Mouse (Mus musculus) CH12.LX (cell line): ENCODE measurements around the gene Galnt9. TPM values are rescaled to one million over a fixed set of nuclear protein-coding genes. Genes with fewer than 3 reads are reported as not detected.

Experiments used
- DNase-seq: peaks from one replicate; pipeline ENCODE4 v3.0.0-alpha.2; 2013; ENCODE audit errors: extremely low read depth
- H3K27ac ChIP-seq: 2 replicates; pipeline ENCODE4 v1.5.1; 2012; ENCODE audit warnings: low read depth, mild to moderate bottlenecking, control low read depth, moderate library complexity; ENCODE audit not compliant: insufficient read depth
- H3K27me3 ChIP-seq: replicated peaks from 2 replicates; pipeline ENCODE3; 2012; ENCODE audit warnings: inconsistent platforms
- H3K36me3 ChIP-seq, 2 experiments: replicated peaks in 1 of 2; 2 replicates each; pipeline versions ENCODE3 to v1.6.1; 2012; ENCODE audit warnings: inconsistent platforms in 1 of 2, low read length in 1 of 2, mild to moderate bottlenecking in 1 of 2, mixed read lengths in 1 of 2, moderate library complexity in 1 of 2; ENCODE audit not compliant: control insufficient read depth in 1 of 2, insufficient read depth in 1 of 2
- H3K4me1 ChIP-seq, 2 experiments: 2 replicates each; pipeline ENCODE4 v1.6.1; 2012; ENCODE audit warnings: inconsistent platforms in 1 of 2, moderate library complexity in 1 of 2; ENCODE audit not compliant: insufficient read depth in 2 of 2, control insufficient read depth in 1 of 2
- H3K4me2 ChIP-seq: 2 replicates; pipeline ENCODE4 v1.6.1; 2012; ENCODE audit warnings: low read depth, mild to moderate bottlenecking, control low read depth; ENCODE audit not compliant: poor library complexity, insufficient read depth, severe bottlenecking
- H3K4me3 ChIP-seq, 3 experiments: fragments of 150-350 bp in 1 of 3; sonication (generic) in 1 of 3; replicated peaks in 1 of 3; 2 replicates each; pipeline versions ENCODE3 to v1.5.1; 2011 to 2012; ENCODE audit warnings: low read depth in 2 of 3, low read length in 2 of 3, mild to moderate bottlenecking in 2 of 3, moderate library complexity in 2 of 3, control low read depth in 1 of 3, improper control_type of control experiment in 1 of 3, inconsistent platforms in 1 of 3, mixed read lengths in 1 of 3; ENCODE audit not compliant: poor library complexity in 1 of 3
- H3K79me2 ChIP-seq: replicated peaks from 2 replicates; pipeline ENCODE4 v1.6.1; 2012; ENCODE audit warnings: mild to moderate bottlenecking, moderate library complexity; ENCODE audit not compliant: control insufficient read depth, poor library complexity, insufficient read depth, severe bottlenecking; ENCODE audit errors: extremely low read depth
- H3K9ac ChIP-seq: 2 replicates; pipeline ENCODE4 v1.6.1; 2012; ENCODE audit warnings: low read depth, mild to moderate bottlenecking, control low read depth, moderate library complexity; ENCODE audit not compliant: insufficient read depth
- H3K9me3 ChIP-seq: replicated peaks from 2 replicates; pipeline ENCODE3; 2012; ENCODE audit warnings: low read length, inconsistent platforms, mixed read lengths
- BHLHE40 ChIP-seq: IDR thresholded peaks from 2 replicates; pipeline ENCODE4 v1.6.1; 2011; ENCODE audit warnings: mild to moderate bottlenecking, low read depth, low read length, improper control_type of control experiment
- CHD2 ChIP-seq: IDR thresholded peaks from 2 replicates; pipeline ENCODE4 v1.6.1; 2011; ENCODE audit warnings: low read length, improper control_type of control experiment
- CTCF ChIP-seq, 2 experiments: IDR thresholded peaks in 1 of 2; conservative IDR thresholded peaks in 1 of 2; 2 replicates each; pipeline ENCODE4 v1.5.1; 2011 to 2012; ENCODE audit warnings: low read depth in 2 of 2, low read length in 2 of 2, improper control_type of control experiment in 1 of 2, inconsistent platforms in 1 of 2, mild to moderate bottlenecking in 1 of 2, moderate library complexity in 1 of 2
- E2F4 ChIP-seq: IDR thresholded peaks from 2 replicates; pipeline ENCODE4 v1.6.1; 2011; ENCODE audit warnings: low read depth, low read length, improper control_type of control experiment; ENCODE audit not compliant: insufficient replicate concordance
- ELF1 ChIP-seq: IDR thresholded peaks from 2 replicates; pipeline ENCODE4 v1.6.1; 2014; ENCODE audit warnings: low read depth, mild to moderate bottlenecking, inconsistent platforms, low read length, improper control_type of control experiment
- EP300 ChIP-seq: IDR thresholded peaks from 2 replicates; pipeline ENCODE4 v1.6.1; 2011; ENCODE audit warnings: low read length, improper control_type of control experiment
- ETS1 ChIP-seq: conservative IDR thresholded peaks from 2 replicates; pipeline ENCODE4 v1.6.1; 2012; ENCODE audit warnings: low read depth, mild to moderate bottlenecking, inconsistent platforms, low read length, improper control_type of control experiment, moderate library complexity
- GABPA ChIP-seq: IDR thresholded peaks from 2 replicates; pipeline ENCODE4 v1.6.1; 2012; ENCODE audit warnings: low read depth, low read length, improper control_type of control experiment, inconsistent platforms; ENCODE audit not compliant: insufficient replicate concordance
- HCFC1 ChIP-seq: IDR thresholded peaks from 2 replicates; pipeline ENCODE4 v1.6.1; 2012; ENCODE audit warnings: low read depth, mild to moderate bottlenecking, inconsistent platforms, low read length, improper control_type of control experiment
- JUND ChIP-seq: conservative IDR thresholded peaks from 2 replicates; pipeline ENCODE4 v1.6.1; 2011; ENCODE audit warnings: low read depth, low read length, improper control_type of control experiment
- KAT2A ChIP-seq: IDR thresholded peaks from 2 replicates; pipeline ENCODE4 v1.6.1; 2012; ENCODE audit warnings: low read length, improper control_type of control experiment, inconsistent platforms; ENCODE audit not compliant: insufficient replicate concordance
- MAFK ChIP-seq: IDR thresholded peaks from 2 replicates; pipeline ENCODE4 v1.6.1; 2011; ENCODE audit warnings: low read length, improper control_type of control experiment; ENCODE audit not compliant: insufficient replicate concordance
- MAZ ChIP-seq: IDR thresholded peaks from 2 replicates; pipeline ENCODE4 v1.6.1; 2012; ENCODE audit warnings: low read depth, mild to moderate bottlenecking, inconsistent platforms, low read length, improper control_type of control experiment, moderate library complexity
- MEF2A ChIP-seq: IDR thresholded peaks from 2 replicates; pipeline ENCODE4 v1.6.1; 2014; ENCODE audit warnings: low read depth, mild to moderate bottlenecking, inconsistent platforms, low read length, improper control_type of control experiment, borderline replicate concordance
- MXI1 ChIP-seq: IDR thresholded peaks from 2 replicates; pipeline ENCODE4 v1.6.1; 2011; ENCODE audit warnings: mild to moderate bottlenecking, low read depth, low read length, improper control_type of control experiment
- MYC ChIP-seq: IDR thresholded peaks from 2 replicates; pipeline ENCODE4 v1.6.1; 2011; ENCODE audit warnings: low read depth, mild to moderate bottlenecking, improper control_type of control experiment, low read length
- NRF1 ChIP-seq: IDR thresholded peaks from 2 replicates; pipeline ENCODE4 v1.6.1; 2014; ENCODE audit warnings: low read depth, mild to moderate bottlenecking, inconsistent platforms, low read length, improper control_type of control experiment, moderate library complexity
- RAD21 ChIP-seq: IDR thresholded peaks from 2 replicates; pipeline ENCODE4 v1.6.1; 2011; ENCODE audit warnings: low read depth, mild to moderate bottlenecking, low read length, improper control_type of control experiment, moderate library complexity
- TCF12 ChIP-seq: IDR thresholded peaks from 2 replicates; pipeline ENCODE4 v1.6.1; 2014; ENCODE audit warnings: low read depth, mild to moderate bottlenecking, inconsistent platforms, low read length, improper control_type of control experiment
- USF1 ChIP-seq: IDR thresholded peaks from 2 replicates; pipeline ENCODE4 v1.6.1; 2014; ENCODE audit warnings: low read depth, mild to moderate bottlenecking, inconsistent platforms, low read length, improper control_type of control experiment
- ZKSCAN1 ChIP-seq: IDR thresholded peaks from 2 replicates; pipeline ENCODE4 v1.6.1; 2012; ENCODE audit warnings: low read depth, inconsistent platforms, low read length, improper control_type of control experiment, borderline replicate concordance
- ZMIZ1 ChIP-seq: IDR thresholded peaks from 2 replicates; pipeline ENCODE4 v1.6.1; 2012; ENCODE audit warnings: low read depth, mild to moderate bottlenecking, inconsistent platforms, low read length, improper control_type of control experiment
- ZNF384 ChIP-seq: IDR thresholded peaks from 2 replicates; pipeline ENCODE4 v1.6.1; 2012; ENCODE audit warnings: low read depth, low read length, improper control_type of control experiment, inconsistent platforms
- dilution Hi-C: fragments of 300-500 bp; cut with MboI; formaldehyde crosslinking; loops from 2 replicates; pipeline ENCODE4 v1.14.3; 2020; ENCODE audit warnings: low sequenced_read_pairs; ENCODE audit not compliant: extremely low pct_unique_long_range_greater_than_20kb, extremely low pct_ligation_motif_present
- in situ Hi-C: fragments of 300-500 bp; cut with MboI; formaldehyde crosslinking; loops from 3 replicates; pipeline ENCODE4 v1.14.3; 2019; ENCODE audit warnings: low sequenced_read_pairs, low pct_ligation_motif_present, low pct_unique_long_range_greater_than_20kb, mixed read lengths
- polyA plus RNA-seq: library from polyadenylated mRNA; unstranded; fragments of >175 nt; gene quantifications from 2 replicates; pipeline ENCODE4 v1.2.1, GENCODE M21; 2012; ENCODE audit warnings: low read depth; ENCODE audit not compliant: insufficient read length
- total RNA-seq, 2 experiments: library from RNA; depleted of rRNA; stranded (reverse); fragments of 300-350 nt in 1 of 2; fragments of >200 nt in 1 of 2; gene quantifications; 2 replicates each; pipeline ENCODE4 v1.2.3; 2012 to 2014

Galnt9 gene
- total and polyA plus RNA-seq, 3 experiments, result not detected

DNA sequence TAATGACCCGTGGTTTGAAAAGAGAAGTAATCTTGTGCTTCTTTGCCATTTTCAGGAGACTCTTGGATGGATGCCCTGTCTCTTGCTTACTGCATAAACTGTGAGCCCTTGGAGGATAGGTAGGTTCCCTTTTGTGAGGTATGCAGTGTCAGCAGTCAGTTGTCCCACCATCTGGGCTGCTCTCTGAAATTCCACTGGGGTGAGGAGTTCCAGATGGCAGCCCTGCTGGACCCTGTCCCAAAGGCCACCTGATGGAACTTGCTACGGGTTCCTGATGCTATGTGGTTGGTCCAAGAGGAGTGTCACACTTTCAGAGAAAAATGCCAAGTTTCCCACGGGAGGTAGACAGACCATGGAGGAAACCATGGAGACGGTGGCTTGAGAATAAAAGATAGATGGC is 27.8 kb upstream of the Galnt9 start:
- Histone ChIP-seq H3K9me3 (no peaks in the 10 kb centered on the region), H3K9ac (no peak overlapping the region), H3K27ac (no peak overlapping the region), H3K4me2 (no peak overlapping the region), H3K4me3 (no peak overlapping the region), H3K36me3 (peaks cover 0 to 2% of the 10 kb centered on the region in 2 experiments), H3K27me3 (no peaks in the 10 kb centered on the region), H3K79me2 (no peaks in the 10 kb centered on the region), H3K4me1 (peaks cover 4 to 43% of the 10 kb centered on the region in 2 experiments)
- in situ Hi-C loops, result loop anchor here (5.0 kb wide), 1 partner anchor 41 kb away; no protein-coding TSS in a partner anchor
- no peak for DNase-seq
- no peak for TF ChIP-seq GABPA
- no peak for TF ChIP-seq MAZ
- no peak for TF ChIP-seq TCF12
- TF ChIP-seq NRF1, result no peak
- TF ChIP-seq ELF1, result no peak
- no peak for TF ChIP-seq KAT2A
- TF ChIP-seq ZMIZ1, result no peak
- no peak for TF ChIP-seq E2F4
- no peak for TF ChIP-seq USF1
- no peak for TF ChIP-seq MXI1
- TF ChIP-seq ZKSCAN1, result no peak
- no peak for TF ChIP-seq CHD2
- no peak for TF ChIP-seq RAD21
- TF ChIP-seq MAFK, result no peak
- TF ChIP-seq MYC, result no peak
- no peak for TF ChIP-seq JUND
- no peak for TF ChIP-seq CTCF (conservative IDR thresholded peaks at IDR 0.05 in 1 of 2, IDR thresholded peaks at IDR 0.05 in 1 of 2; ENCODE audit: low read depth in 2 of 2, low read length in 2 of 2)
- dilution Hi-C loops, result no loop called here

DNA sequence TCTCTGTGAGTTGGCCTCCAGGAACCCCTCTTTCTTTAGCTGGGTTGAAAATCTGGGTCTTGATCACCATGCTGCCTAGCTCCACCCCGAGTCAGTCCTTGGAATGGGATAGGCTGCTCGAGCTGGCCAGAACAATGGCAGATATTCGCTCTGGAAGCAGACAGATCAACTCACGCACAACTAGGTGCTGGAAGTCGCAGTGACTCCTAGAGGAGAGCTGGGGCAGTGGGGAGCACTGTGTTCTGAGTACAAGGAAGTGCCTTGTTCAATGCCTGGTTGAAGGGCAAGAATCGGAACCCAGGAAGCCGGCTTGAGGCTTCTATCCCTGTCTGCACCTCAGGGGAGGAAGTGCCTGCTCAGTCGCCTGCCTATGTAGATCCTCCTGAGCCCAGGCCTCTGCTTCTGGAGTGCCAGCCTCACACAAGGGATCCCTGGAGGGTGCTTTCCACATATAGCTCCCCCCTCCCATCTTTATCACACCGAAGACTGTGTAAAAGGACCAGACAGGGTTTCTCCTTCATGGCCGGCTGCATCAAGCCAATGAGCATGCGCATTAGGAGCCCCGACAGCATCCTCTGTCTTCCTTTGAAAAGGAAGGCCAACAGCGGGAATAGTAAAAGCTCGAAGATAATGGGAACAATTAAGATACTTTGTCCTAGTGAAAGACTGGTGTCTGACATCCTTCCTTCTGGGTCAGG is 25.9 kb upstream of the Galnt9 start:
- H3K27ac ChIP-seq, result no peak overlapping the region
- no peak overlapping the region for H3K4me2 ChIP-seq
- H3K27me3 ChIP-seq, result no peaks in the 10 kb centered on the region
- H3K9ac ChIP-seq, result no peak overlapping the region
- H3K9me3 ChIP-seq, result no peaks in the 10 kb centered on the region
- dilution Hi-C loops, result no loop called here
- no peaks in the 10 kb centered on the region for H3K79me2 ChIP-seq
- no peak for DNase-seq
- TF ChIP-seq MEF2A (no peak), MYC (no peak), HCFC1 (no peak), KAT2A (no peak), ZNF384 (no peak), MAFK (no peak), EP300 (no peak), MAZ (no peak), ZKSCAN1 (no peak), TCF12 (no peak), NRF1 (no peak), BHLHE40 (no peak), ETS1 (no peak)
- TF ChIP-seq, all 38 proteins: peak for 0
- in situ Hi-C loops, result loop anchor here (5.0 kb wide), 1 partner anchor 39 kb away; no protein-coding TSS in a partner anchor
- Histone ChIP-seq H3K4me3 (no peak overlapping the region), H3K36me3 (peaks cover 0 to 2% of the 10 kb centered on the region in 2 experiments), H3K4me1 (peaks cover 0 to 28% of the 10 kb centered on the region in 2 experiments; a peak in 2 of 4 replicates)
